Mouse (Mus musculus) adrenal gland, postnatal 36 days (tissue): Measurements from ENCODE around the gene Vdac1. TPM values are rescaled to one million over a fixed set of nuclear protein-coding genes. Genes with fewer than 3 reads are reported as not detected.

Experiments
- DNase-seq, 2 experiments: peaks; one replicate each; pipeline ENCODE4 v3.0.0; 2021; ENCODE audit warnings: mixed read lengths in 1 of 2
- total RNA-seq, 2 experiments: library from RNA; stranded (reverse); gene quantifications; 2 replicates each; pipeline ENCODE4 v1.2.3; 2021

Gene Vdac1
- total RNA-seq, 2 experiments from 2014 or later, result 433 to 439 TPM

- DNase-seq, result no peak
These were observed 59.2 kb downstream of the Vdac1 start for GRCm38 (mm10) chr11:52419861-52420260.

- DNase-seq, result no peak
These were observed 59.8 kb downstream of the Vdac1 start for GRCm38 (mm10) chr11:52420296-52421052.

- DNase-seq, result peak; percentile 68 to 69
These were observed 60.6 kb downstream of the Vdac1 start for GRCm38 (mm10) chr11:52421053-52421778.

GRCm38 (mm10) chr11:52429440-52429839, 68.8 kb downstream of the Vdac1 start:
- no peak for DNase-seq

- peak; percentile 77 to 84 for DNase-seq
These were observed 70.9 kb downstream of the Vdac1 start for GRCm38 (mm10) chr11:52431594-52431993.

GRCm38 (mm10) chr11:52432148-52432547, 71.5 kb downstream of the Vdac1 start:
- DNase-seq, result peak; percentile 33 to 34

- peak; percentile 81 to 84 for DNase-seq
These were observed 72.6 kb downstream of the Vdac1 start for GRCm38 (mm10) chr11:52433076-52433796.

GRCm38 (mm10) chr11:52433797-52434195, 73.1 kb downstream of the Vdac1 start:
- no peak for DNase-seq

GRCm38 (mm10) chr11:52435466-52435865, 74.8 kb downstream of the Vdac1 start:
- DNase-seq, result peak; percentile 55 to 59

GRCm38 (mm10) chr11:52437123-52437522, 76.5 kb downstream of the Vdac1 start:
- no peak for DNase-seq

Other genes starting within 250 kb of the Vdac1 start
- not detected for gene Olfr1373, start 215.3 kb upstream of the Vdac1 start, total RNA-seq
- gene Olfr1371, start 146.9 kb upstream of the Vdac1 start, total RNA-seq, result not detected
- 100 to 1,000 TPM; 529 to 536 TPM for gene Skp1a, start 128.9 kb upstream of the Vdac1 start, total RNA-seq
- 10 to 100 TPM; 36.8 to 50.1 TPM for gene Tcf7, start 77.8 kb upstream of the Vdac1 start, total RNA-seq
- gene 9530068E07Rik, start 35.6 kb downstream of the Vdac1 start, total RNA-seq, result 100 to 1,000 TPM; 156 to 165 TPM